Mouse (Mus musculus): ENCODE measurements around the gene Il17d. TPM values are rescaled to one million over a fixed set of nuclear protein-coding genes. Genes with fewer than 3 reads are reported as not detected.

The Il17d gene
- polyA plus RNA-seq, 2 experiments, result 0.08 to 0.50 TPM

DNA sequence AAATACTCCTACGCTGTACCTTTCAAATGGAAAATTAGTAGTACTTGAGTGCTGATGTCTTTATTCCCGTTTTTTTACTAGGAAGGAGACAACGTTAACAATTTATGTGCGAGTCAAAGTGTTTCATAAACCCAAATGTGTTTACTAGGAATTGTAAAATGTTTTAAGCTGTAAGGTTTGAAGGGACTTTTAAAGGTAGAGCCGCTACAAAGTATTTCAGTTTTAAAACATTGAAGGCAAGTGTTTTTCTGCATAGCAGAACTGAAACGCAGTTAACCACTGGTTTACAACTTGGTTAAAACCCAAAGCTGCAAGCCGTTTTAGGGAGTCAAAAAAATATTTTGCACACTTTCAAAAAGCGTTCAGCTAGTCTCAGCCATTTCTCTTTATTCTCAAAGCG lies 815 bp upstream of the Il17d start:
- TF ChIP-seq EP300 (IDR thresholded peaks at IDR 0.05; ENCODE audit: low read depth), result no peak
- TF ChIP-seq CTCF (IDR thresholded peaks at IDR 0.05; ENCODE audit: low read depth), result no peak
- Histone ChIP-seq H3K4me2 (ENCODE audit: low read depth) (no peak overlapping the region), H3K27me3 (ENCODE audit: control insufficient read depth, insufficient read depth, low read length) (peaks cover 41% of the 10 kb centered on the region), H3K4me1 (replicated peaks; ENCODE audit: control insufficient read depth in 2 of 2, insufficient read depth in 2 of 2, low read length in 1 of 2) (peaks cover 0 to 4% of the 10 kb centered on the region in 2 experiments; a peak in 2 of 4 replicates), H3K4me3 (ENCODE audit: insufficient read depth in 1 of 2, low read depth in 2 of 2, low read length in 2 of 2) (no peak overlapping the region), H3K36me3 (replicated peaks; ENCODE audit: control insufficient read depth, insufficient read depth, low read depth) (no peaks in the 10 kb centered on the region), H3K27ac (no peak overlapping the region), H3K9ac (replicated peaks) (no peak overlapping the region), H3K9me3 (ENCODE audit: control insufficient read depth, low read length) (no peaks in the 10 kb centered on the region)
- DNase-seq (ENCODE audit: low read depth in 3 of 3, low spot score in 3 of 3) (no peak), ATAC-seq (ENCODE audit: insufficient read depth) (no peak)
- 73% methylated on average over 9 of the region's 9 CpGs for WGBS (ENCODE audit: insufficient replicate concordance)

DNA sequence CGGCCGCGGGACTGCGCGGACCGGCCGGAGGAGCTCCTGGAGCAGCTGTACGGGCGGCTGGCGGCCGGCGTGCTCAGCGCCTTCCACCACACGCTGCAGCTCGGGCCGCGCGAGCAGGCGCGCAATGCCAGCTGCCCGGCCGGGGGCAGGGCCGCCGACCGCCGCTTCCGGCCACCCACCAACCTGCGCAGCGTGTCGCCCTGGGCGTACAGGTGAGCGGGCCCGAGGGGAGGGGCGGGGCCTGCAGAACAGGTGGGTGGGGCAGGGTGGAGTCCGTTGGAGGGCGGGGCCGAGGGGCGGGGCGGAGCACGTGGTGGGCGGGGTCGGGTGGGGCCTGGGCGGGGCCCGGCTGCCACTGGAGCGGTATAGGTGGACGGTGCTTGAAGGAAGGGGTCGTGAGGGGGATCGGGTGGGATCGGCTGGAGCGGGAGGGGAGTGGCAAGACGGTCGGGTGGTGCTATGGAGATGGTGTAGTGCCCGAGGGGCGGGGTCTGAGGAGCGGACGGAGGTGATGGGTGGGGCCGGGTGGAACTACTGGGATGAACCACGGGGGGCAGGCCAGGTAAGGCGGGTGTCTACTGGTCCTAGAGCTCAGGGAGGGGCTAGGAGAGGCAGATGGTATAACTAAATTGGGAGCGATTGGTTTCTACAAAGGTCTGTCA lies 942 bp downstream of the Il17d start:
- Histone ChIP-seq H3K9me3 (ENCODE audit: control insufficient read depth, low read length) (no peaks in the 10 kb centered on the region), H3K4me2 (ENCODE audit: low read depth) (peak overlapping the region; percentile 68), H3K27me3 (ENCODE audit: control insufficient read depth, insufficient read depth, low read length) (peaks cover 41% of the 10 kb centered on the region), H3K4me1 (replicated peaks; ENCODE audit: control insufficient read depth in 2 of 2, insufficient read depth in 2 of 2, low read length in 1 of 2) (peaks cover 0 to 10% of the 10 kb centered on the region in 2 experiments; a peak in 3 of 4 replicates), H3K27ac (no peak overlapping the region), H3K4me3 (ENCODE audit: insufficient read depth in 1 of 2, low read depth in 2 of 2, low read length in 2 of 2) (peak overlapping the region; percentile 55 to 59), H3K9ac (replicated peaks) (no peak overlapping the region), H3K36me3 (replicated peaks; ENCODE audit: control insufficient read depth, insufficient read depth, low read depth) (no peaks in the 10 kb centered on the region)
- TF ChIP-seq CTCF (IDR thresholded peaks at IDR 0.05; ENCODE audit: low read depth), result peak; percentile 11; the same call in 1 of the 2 replicates
- TF ChIP-seq EP300 (IDR thresholded peaks at IDR 0.05; ENCODE audit: low read depth), result no peak
- DNase-seq (ENCODE audit: low read depth in 3 of 3, low spot score in 3 of 3), result no peak
- ATAC-seq (ENCODE audit: insufficient read depth), result peak; percentile 65
- 1% methylated on average over 58 of the region's 60 CpGs for WGBS (ENCODE audit: insufficient replicate concordance)

DNA sequence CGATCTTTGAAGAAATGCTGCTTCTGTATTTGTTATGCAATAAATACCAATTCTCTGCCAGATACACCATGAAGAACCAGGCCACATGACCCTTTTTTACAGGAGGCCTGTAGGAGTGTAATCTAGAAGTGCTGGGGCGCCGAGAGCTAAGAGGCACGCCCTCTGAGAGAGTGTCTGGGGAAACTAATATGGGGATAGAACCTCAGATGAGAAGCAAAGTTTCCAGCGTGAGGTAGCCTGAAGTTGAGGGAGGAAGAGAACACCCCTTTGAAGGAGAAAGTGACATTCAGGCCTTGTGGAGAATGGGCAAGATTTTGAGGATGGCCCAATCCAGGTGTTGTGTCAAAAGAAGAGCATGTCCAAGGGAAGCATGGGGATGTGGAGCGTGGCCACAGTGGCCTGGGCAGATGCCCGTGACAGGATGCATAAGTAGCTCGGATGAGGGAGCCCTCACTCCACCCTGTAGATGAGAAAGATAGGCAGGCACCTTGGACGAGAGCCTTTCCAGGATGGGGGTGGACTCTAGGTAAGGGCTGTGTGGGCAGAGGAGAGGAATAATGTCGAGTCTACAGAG lies 1.6 kb downstream of the Il17d start:
- peaks cover 0 to 10% of the 10 kb centered on the region in 2 experiments; a peak in 3 of 4 replicates for H3K4me1 ChIP-seq (replicated peaks; ENCODE audit: control insufficient read depth in 2 of 2, insufficient read depth in 2 of 2, low read length in 1 of 2)
- H3K9me3 ChIP-seq (ENCODE audit: control insufficient read depth, low read length), result no peaks in the 10 kb centered on the region
- no peak overlapping the region for H3K4me3 ChIP-seq (ENCODE audit: insufficient read depth in 1 of 2, low read depth in 2 of 2, low read length in 2 of 2)
- ATAC-seq (ENCODE audit: insufficient read depth) (no peak; the same call in 1 of the 2 replicates), DNase-seq (ENCODE audit: low read depth in 3 of 3, low spot score in 3 of 3) (no peak)
- no peak overlapping the region for H3K9ac ChIP-seq (replicated peaks)
- no peak overlapping the region for H3K27ac ChIP-seq
- peak overlapping the region; percentile 68 for H3K4me2 ChIP-seq (ENCODE audit: low read depth)
- no peaks in the 10 kb centered on the region for H3K36me3 ChIP-seq (replicated peaks; ENCODE audit: control insufficient read depth, insufficient read depth, low read depth)
- WGBS (ENCODE audit: insufficient replicate concordance), result 31% methylated on average over 10 of the region's 10 CpGs
- peaks cover 41% of the 10 kb centered on the region for H3K27me3 ChIP-seq (ENCODE audit: control insufficient read depth, insufficient read depth, low read length)
- TF ChIP-seq EP300 (IDR thresholded peaks at IDR 0.05; ENCODE audit: low read depth) (no peak), CTCF (IDR thresholded peaks at IDR 0.05; ENCODE audit: low read depth) (no peak)

DNA sequence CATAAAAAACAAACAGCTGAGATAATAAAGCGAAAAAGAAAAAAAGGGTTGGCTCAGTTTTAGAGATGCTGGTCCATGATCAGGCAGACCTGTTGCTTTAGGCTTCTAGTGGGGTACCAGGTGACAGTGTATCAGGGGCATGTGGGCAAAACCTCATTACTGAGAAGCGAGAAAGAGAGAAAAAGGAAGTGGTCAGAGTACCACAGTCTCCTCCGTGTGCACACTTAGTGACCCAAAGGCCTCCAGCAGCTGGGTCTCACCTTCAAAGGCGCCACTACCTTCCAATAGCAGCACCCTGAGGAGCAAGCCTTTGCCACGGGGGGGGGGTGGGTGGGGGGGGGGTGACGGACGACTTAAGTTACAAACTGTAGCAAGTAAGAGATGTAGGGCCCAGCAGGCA lies 2.5 kb downstream of the Il17d start:
- Histone ChIP-seq H3K4me1 (replicated peaks; ENCODE audit: control insufficient read depth in 2 of 2, insufficient read depth in 2 of 2, low read length in 1 of 2) (peaks cover 0 to 10% of the 10 kb centered on the region in 2 experiments; a peak in 3 of 4 replicates), H3K9ac (replicated peaks) (no peak overlapping the region), H3K27ac (no peak overlapping the region), H3K36me3 (replicated peaks; ENCODE audit: control insufficient read depth, insufficient read depth, low read depth) (no peaks in the 10 kb centered on the region), H3K4me2 (ENCODE audit: low read depth) (no peak overlapping the region), H3K9me3 (ENCODE audit: control insufficient read depth, low read length) (no peaks in the 10 kb centered on the region), H3K27me3 (ENCODE audit: control insufficient read depth, insufficient read depth, low read length) (peaks cover 41% of the 10 kb centered on the region), H3K4me3 (ENCODE audit: insufficient read depth in 1 of 2, low read depth in 2 of 2, low read length in 2 of 2) (no peak overlapping the region)
- 23% methylated on average over 7 of the region's 7 CpGs for WGBS (ENCODE audit: insufficient replicate concordance)
- ATAC-seq (ENCODE audit: insufficient read depth) (no peak), DNase-seq (ENCODE audit: low read depth in 3 of 3, low spot score in 3 of 3) (no peak)
- no peak for TF ChIP-seq EP300 (IDR thresholded peaks at IDR 0.05; ENCODE audit: low read depth)
- no peak for TF ChIP-seq CTCF (IDR thresholded peaks at IDR 0.05; ENCODE audit: low read depth)

DNA sequence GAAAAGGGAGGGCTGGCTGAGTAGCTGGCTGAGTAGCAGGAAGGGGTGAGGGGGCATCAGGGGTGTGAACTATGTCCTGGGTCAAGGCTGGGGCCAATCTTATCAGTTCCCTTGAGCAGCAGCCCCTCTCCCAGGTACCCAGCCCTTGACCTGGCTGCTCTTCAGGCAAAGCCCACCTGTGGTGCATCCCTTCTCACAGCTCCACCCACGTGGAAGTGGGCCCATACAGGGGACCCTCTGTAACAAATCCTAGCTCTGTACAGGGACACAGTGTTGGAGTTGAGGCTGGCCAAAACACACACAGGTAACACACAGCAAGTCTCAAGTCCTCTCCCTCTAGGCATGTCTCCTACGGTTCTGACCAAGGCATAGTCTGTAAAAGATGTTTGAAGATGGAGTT lies 3.0 kb downstream of the Il17d start:
- Histone ChIP-seq H3K36me3 (replicated peaks; ENCODE audit: control insufficient read depth, insufficient read depth, low read depth) (no peaks in the 10 kb centered on the region), H3K4me2 (ENCODE audit: low read depth) (no peak overlapping the region), H3K4me3 (ENCODE audit: insufficient read depth in 1 of 2, low read depth in 2 of 2, low read length in 2 of 2) (no peak overlapping the region), H3K9ac (replicated peaks) (no peak overlapping the region), H3K27me3 (ENCODE audit: control insufficient read depth, insufficient read depth, low read length) (peaks cover 41% of the 10 kb centered on the region), H3K4me1 (replicated peaks; ENCODE audit: control insufficient read depth in 2 of 2, insufficient read depth in 2 of 2, low read length in 1 of 2) (peaks cover 0 to 10% of the 10 kb centered on the region in 2 experiments; a peak in 3 of 4 replicates), H3K27ac (no peak overlapping the region), H3K9me3 (ENCODE audit: control insufficient read depth, low read length) (no peaks in the 10 kb centered on the region)
- 39% methylated on average over 2 of the region's 2 CpGs for WGBS (ENCODE audit: insufficient replicate concordance)
- DNase-seq (ENCODE audit: low read depth in 3 of 3, low spot score in 3 of 3) (no peak), ATAC-seq (ENCODE audit: insufficient read depth) (no peak)
- TF ChIP-seq EP300 (IDR thresholded peaks at IDR 0.05; ENCODE audit: low read depth) (no peak), CTCF (IDR thresholded peaks at IDR 0.05; ENCODE audit: low read depth) (no peak)

Data from liver, embryonic 14.5 days (tissue).